Mouse (Mus musculus): ENCODE results near the gene Braf. TPM values are rescaled to one million over a fixed set of nuclear protein-coding genes. Genes with fewer than 3 reads are reported as not detected.
A peak's percentile ranks its signal among the peaks of the same experiment; 100 is the strongest.

Braf gene
- polyA plus RNA-seq, 1 experiment from 2014 or later, result 19.6 TPM

DNA sequence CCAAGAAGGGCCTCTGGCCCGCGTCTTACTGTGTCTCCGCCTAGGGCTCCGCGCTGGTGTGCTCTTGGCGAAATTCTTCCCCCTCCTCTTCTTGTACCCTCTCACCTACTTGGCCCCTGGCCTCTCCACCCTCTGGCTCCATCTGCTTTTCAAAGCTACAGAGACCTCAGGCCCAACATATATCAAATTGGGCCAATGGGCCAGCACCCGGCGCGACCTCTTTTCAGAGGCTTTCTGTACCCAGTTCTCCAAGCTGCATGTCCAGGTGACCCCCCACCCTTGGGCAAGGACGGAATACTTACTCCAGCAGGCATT lies 150.8 kb downstream of the Braf start:
- peak overlapping the region; percentile 71 for H3K4me2 ChIP-seq
- WGBS, result 22% methylated on average over 10 of the region's 10 CpGs
- H3K27me3 ChIP-seq (ENCODE audit: insufficient read depth, low read length), result no peaks in the 10 kb centered on the region
- H3K27ac ChIP-seq (ENCODE audit: low read depth), result peak overlapping the region; percentile 90; the same call in 1 of the 2 replicates
- ATAC-seq (ENCODE audit: insufficient read depth), result peak; percentile 39; the same call in 1 of the 2 replicates
- peaks cover 8% of the 10 kb centered on the region for H3K36me3 ChIP-seq (ENCODE audit: insufficient read depth)
- peak overlapping the region; percentile 72 for H3K9ac ChIP-seq
- no peak for TF ChIP-seq CTCF (IDR thresholded peaks at IDR 0.05; ENCODE audit: low read depth)
- peak overlapping the region; percentile 74 for H3K4me3 ChIP-seq (ENCODE audit: low read depth, low read length)
- no peak for DNase-seq
- H3K9me3 ChIP-seq (ENCODE audit: low read depth, low read length), result no peaks in the 10 kb centered on the region
- H3K4me1 ChIP-seq (ENCODE audit: insufficient read depth), result 0 out of 2 replicates have a peak, but pooled peaks cover 4% of the 10 kb centered on the region

DNA sequence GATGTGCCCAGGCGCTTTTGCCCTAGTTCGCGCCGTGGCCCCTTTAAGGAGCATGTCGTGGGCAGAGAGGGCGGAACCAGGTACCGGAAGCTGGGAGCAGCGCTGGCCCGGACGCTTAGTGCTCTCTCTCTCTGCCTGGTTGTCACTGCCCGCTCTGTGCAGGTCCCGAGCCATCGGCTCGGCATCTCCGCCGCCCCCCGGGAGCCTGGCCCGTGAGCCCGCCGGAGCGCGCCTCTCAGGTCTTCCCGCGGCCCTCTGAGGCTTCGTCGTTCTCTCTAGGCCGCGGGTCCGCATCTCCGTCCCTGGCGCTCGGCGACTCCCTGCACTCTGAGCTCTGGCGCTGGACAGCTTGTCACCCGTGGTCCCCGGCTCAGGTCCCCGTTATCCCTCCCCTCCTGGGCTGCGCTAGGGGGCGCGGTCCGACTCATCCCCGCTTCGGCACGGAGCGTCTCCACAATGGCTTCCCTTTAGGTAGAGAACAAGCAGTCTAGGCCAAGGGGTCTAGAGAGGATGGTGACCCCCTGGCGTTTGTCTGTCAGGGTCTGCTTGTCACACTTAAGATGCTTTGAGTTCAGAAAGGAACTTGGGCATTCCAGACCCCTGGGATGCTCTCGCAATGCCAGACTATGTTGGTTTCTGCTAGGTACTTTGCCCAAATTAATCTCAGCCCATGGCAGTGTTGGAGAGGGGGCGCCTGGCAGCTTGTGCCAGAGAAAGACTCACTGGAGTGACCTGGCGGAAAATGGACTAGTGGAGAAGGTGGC lies 151.3 kb downstream of the Braf start, which contains the start of gene Adck2:
Gene Adck2 (plus strand): TSS at position 83 of the 764 bp plus-strand sequence.
- WGBS, result under 1% methylated on average over 49 of the region's 49 CpGs

DNA sequence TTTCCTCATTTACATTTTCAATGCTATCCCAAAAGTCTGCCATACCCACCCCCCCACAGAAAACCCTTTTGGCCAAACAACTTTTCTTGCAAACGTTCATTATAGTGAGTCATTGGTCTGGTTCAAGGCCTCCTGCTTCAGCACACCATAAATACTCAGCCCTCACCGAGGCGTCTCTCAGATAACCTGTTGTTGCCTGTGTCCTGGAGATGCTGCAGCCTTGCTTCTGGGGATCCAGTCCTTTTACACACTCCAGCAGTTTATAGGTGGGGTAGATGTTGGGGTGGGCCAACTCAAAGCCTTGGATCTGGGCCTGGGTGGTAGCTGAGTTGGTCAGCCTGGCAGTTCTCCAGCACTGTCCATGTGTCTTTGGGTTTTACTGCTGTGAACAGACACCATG lies 154.8 kb downstream of the Braf start:
- no peak for TF ChIP-seq CTCF (IDR thresholded peaks at IDR 0.05; ENCODE audit: low read depth)

More for the DNA sequence above, 151.3 kb downstream of the Braf start, which contains the start of gene Adck2:
- H3K36me3 ChIP-seq (ENCODE audit: insufficient read depth), result peaks cover 8% of the 10 kb centered on the region
- no peaks in the 10 kb centered on the region for H3K27me3 ChIP-seq (ENCODE audit: insufficient read depth, low read length)
- peak; percentile 67 for TF ChIP-seq CTCF (IDR thresholded peaks at IDR 0.05; ENCODE audit: low read depth)
- H3K4me2 ChIP-seq, result peak within 1 kb of the TSS; percentile 71
- H3K4me1 ChIP-seq (ENCODE audit: insufficient read depth), result 0 out of 2 replicates have a peak, but pooled peaks cover 4% of the 10 kb centered on the region
- H3K27ac ChIP-seq (ENCODE audit: low read depth), result peak within 1 kb of the TSS; percentile 90
- no peaks in the 10 kb centered on the region for H3K9me3 ChIP-seq (ENCODE audit: low read depth, low read length)
- peak within 1 kb of the TSS; percentile 72 for H3K9ac ChIP-seq
- ATAC-seq (ENCODE audit: insufficient read depth) (peak; percentile 98), DNase-seq (peak; percentile 90)
- peak within 1 kb of the TSS; percentile 74 for H3K4me3 ChIP-seq (ENCODE audit: low read depth, low read length)

DNA sequence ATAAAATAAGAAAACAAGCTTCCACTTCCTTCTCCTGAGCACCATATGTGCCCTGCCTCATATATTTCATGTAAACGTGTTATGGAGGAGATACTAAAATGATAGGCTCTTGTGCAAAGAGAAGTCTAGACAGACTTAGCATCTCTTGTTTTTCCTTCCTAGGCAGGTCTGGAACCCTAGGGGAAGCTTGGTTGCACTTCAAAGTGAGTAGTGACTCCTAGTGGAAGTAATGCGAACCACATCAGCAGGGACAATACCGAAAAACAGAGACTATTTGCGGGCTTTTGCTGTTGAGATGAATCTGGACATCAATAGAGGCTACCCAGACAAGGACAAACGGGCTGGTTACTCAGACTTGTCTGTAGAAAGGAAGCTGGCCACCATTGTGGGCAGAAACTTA lies 157.7 kb downstream of the Braf start:
- 10% methylated on average over 5 of the region's 5 CpGs for WGBS
- TF ChIP-seq CTCF (IDR thresholded peaks at IDR 0.05; ENCODE audit: low read depth), result peak; percentile 89
- Histone ChIP-seq H3K9ac (no peak overlapping the region), H3K36me3 (ENCODE audit: insufficient read depth) (no peaks in the 10 kb centered on the region), H3K9me3 (ENCODE audit: low read depth, low read length) (no peaks in the 10 kb centered on the region), H3K27me3 (ENCODE audit: insufficient read depth, low read length) (no peaks in the 10 kb centered on the region), H3K27ac (ENCODE audit: low read depth) (no peak overlapping the region), H3K4me2 (no peak overlapping the region), H3K4me3 (ENCODE audit: low read depth, low read length) (no peak overlapping the region), H3K4me1 (ENCODE audit: insufficient read depth) (no peaks in the 10 kb centered on the region)
- DNase-seq, result peak; percentile 85
- ATAC-seq (ENCODE audit: insufficient read depth), result 0 out of 2 replicates have a peak, but pooled peaks have one; percentile 18

More for the DNA sequence above, 154.8 kb downstream of the Braf start:
- H3K4me1 ChIP-seq (ENCODE audit: insufficient read depth), result 0 out of 2 replicates have a peak, but pooled peaks cover 4% of the 10 kb centered on the region
- no peak overlapping the region for H3K4me2 ChIP-seq
- H3K27ac ChIP-seq (ENCODE audit: low read depth), result no peak overlapping the region
- DNase-seq, result no peak
- no peaks in the 10 kb centered on the region for H3K27me3 ChIP-seq (ENCODE audit: insufficient read depth, low read length)
- WGBS, result 65% methylated on average over 3 of the region's 3 CpGs
- H3K4me3 ChIP-seq (ENCODE audit: low read depth, low read length), result no peak overlapping the region
- no peaks in the 10 kb centered on the region for H3K9me3 ChIP-seq (ENCODE audit: low read depth, low read length)
- H3K9ac ChIP-seq, result no peak overlapping the region
- ATAC-seq (ENCODE audit: insufficient read depth), result no peak
- H3K36me3 ChIP-seq (ENCODE audit: insufficient read depth), result no peaks in the 10 kb centered on the region

DNA sequence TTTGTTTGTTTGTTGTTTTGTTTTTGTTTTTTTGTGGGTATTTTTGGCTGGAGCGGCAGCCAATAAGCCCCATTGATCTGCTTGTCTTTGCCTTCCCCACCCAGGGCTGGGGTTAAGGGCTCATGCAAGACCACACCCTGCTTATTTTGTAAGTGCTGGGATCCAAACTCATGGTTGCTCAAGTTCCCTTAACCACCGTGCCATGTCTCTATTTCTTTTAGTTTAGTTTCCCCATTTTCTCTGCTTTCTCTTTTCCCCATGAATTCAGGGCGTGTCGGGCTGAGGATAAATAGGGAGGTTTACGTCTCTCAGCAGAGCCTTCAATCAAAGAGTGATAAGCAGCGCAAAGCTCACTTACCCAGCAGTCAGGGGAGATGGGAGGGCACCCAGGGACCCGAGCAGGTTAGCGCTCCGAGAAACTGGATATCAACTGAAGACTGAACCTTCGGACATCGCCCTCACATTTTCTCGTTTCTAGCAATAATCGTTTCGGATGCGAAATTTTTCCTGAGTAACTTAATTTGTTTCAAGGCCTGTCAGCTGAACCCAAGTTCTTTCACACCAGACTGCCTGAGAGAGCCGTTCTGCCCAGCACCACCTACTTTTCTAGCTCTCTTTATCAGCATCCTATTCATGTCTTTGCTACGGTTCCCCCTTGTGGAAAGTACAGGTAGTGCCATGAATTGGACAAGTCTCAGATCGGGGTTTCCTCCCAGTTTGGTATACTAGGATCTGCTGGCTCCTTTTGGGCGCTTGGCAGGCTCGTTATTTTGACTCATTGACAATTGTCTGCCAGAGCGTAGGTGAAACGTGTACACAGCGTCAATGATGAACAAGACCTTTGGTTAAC lies 162.9 kb downstream of the Braf start:
- peaks cover 11% of the 10 kb centered on the region for H3K4me1 ChIP-seq (ENCODE audit: insufficient read depth)
- WGBS, result 15% methylated on average over 23 of the region's 23 CpGs
- DNase-seq (peak; percentile 95), ATAC-seq (ENCODE audit: insufficient read depth) (peak; percentile 31; the same call in 1 of the 2 replicates)
- H3K27me3 ChIP-seq (ENCODE audit: insufficient read depth, low read length), result no peaks in the 10 kb centered on the region
- no peaks in the 10 kb centered on the region for H3K9me3 ChIP-seq (ENCODE audit: low read depth, low read length)
- H3K27ac ChIP-seq (ENCODE audit: low read depth), result no peak overlapping the region
- no peak overlapping the region for H3K9ac ChIP-seq
- H3K4me3 ChIP-seq (ENCODE audit: low read depth, low read length), result no peak overlapping the region
- peak overlapping the region; percentile 50 for H3K4me2 ChIP-seq
- no peaks in the 10 kb centered on the region for H3K36me3 ChIP-seq (ENCODE audit: insufficient read depth)
- peak; percentile 91 for TF ChIP-seq CTCF (IDR thresholded peaks at IDR 0.05; ENCODE audit: low read depth)

DNA sequence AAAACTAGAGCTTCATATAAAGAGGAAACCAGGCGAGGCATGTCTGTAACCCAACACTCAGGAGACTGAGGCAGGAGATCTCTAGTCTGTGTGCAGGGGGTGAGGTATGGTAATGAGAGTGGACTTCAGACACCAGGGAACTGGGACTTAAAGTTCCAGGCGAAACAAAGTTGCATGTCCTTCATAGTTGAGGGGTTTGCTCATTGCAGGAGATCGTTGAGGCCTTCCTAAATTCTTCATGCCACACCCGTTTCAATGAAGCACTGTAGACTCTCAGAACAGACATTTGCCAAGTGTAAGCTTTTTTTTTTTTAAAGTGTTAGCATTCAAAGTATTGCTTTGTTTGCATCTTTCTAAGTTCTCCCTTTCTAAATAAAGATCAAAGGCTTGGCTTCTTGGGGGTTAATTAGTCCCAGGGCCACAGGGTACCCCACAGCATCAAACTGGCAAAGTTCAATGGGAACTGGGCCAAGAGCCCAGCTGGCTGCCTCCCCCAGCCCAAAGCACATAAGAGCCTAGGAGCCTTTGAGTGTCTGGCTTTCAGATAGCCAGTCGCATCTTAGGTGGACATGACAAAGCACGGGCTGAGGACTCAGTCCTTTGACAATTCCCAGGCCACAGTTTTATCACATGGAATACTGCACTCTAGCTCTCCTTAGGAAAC lies 165.9 kb downstream of the Braf start:
- no peak overlapping the region for H3K9ac ChIP-seq
- peak overlapping the region; percentile 16; the same call in 1 of the 2 replicates for H3K27ac ChIP-seq (ENCODE audit: low read depth)
- no peaks in the 10 kb centered on the region for H3K27me3 ChIP-seq (ENCODE audit: insufficient read depth, low read length)
- no peak overlapping the region for H3K4me2 ChIP-seq
- no peak for ATAC-seq (ENCODE audit: insufficient read depth)
- H3K36me3 ChIP-seq (ENCODE audit: insufficient read depth), result no peaks in the 10 kb centered on the region
- 34% methylated on average over 6 of the region's 6 CpGs for WGBS
- H3K4me1 ChIP-seq (ENCODE audit: insufficient read depth), result peaks cover 28% of the 10 kb centered on the region
- no peak overlapping the region for H3K4me3 ChIP-seq (ENCODE audit: low read depth, low read length)
- peak; percentile 59 for DNase-seq
- no peak for TF ChIP-seq CTCF (IDR thresholded peaks at IDR 0.05; ENCODE audit: low read depth)
- H3K9me3 ChIP-seq (ENCODE audit: low read depth, low read length), result no peaks in the 10 kb centered on the region

Measured in lung, embryonic 14.5 days (tissue).